1 mouse cellular context compared by ENCODE assay signal in the genomic region with DNA sequence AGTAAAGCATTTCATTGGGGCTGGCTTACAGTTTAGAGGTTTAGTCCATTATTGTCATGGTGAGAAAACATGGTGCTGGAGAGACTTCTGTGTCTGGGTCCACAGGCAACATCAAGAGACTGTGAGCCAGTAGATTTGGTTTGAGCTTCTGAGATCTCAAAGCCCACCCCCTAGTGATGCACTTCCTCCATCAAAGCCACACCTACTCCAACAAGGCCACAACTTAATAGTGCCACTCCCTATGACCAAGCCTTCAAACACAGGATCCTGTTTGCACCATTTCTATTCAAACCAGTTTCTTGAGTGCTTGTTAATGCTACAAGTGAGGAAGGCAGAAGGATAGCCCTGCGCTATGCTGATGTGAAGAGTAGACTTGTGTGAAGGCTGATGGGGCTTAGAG.
TF ChIP-seq lines count a peak whose summit lies in the region.

No protein-coding gene starts in this region.

TF ChIP-seq in MEL, 35 proteins besides CTCF, POLR2A, EP300 and RAD21 (continued from another document):
- no peak for TF ChIP-seq ZKSCAN1 (IDR thresholded peaks at IDR 0.05; ENCODE audit: low read depth, low read length)
